Mouse (Mus musculus) embryonic fibroblast, embryonic 13.5 days (primary cell): ENCODE measurements around the gene Klhl6. TPM values are rescaled to one million over a fixed set of nuclear protein-coding genes. Genes with fewer than 3 reads are reported as not detected.

Source experiments
- H3K27ac ChIP-seq: 2 replicates; pipeline ENCODE4 v1.5.1; 2012; ENCODE audit warnings: low read length, control low read depth, inconsistent platforms; ENCODE audit not compliant: insufficient read depth
- H3K4me1 ChIP-seq: 2 replicates; pipeline ENCODE4 v1.6.1; 2011; ENCODE audit warnings: low read length; ENCODE audit not compliant: control insufficient read depth, insufficient read depth
- H3K4me3 ChIP-seq: 2 replicates; pipeline ENCODE4 v1.5.1; 2011; ENCODE audit warnings: mild to moderate bottlenecking, control low read depth, low read length; ENCODE audit not compliant: insufficient read depth
- CTCF ChIP-seq: IDR thresholded peaks from 2 replicates; pipeline ENCODE4 v1.5.1; 2011; ENCODE audit warnings: mild to moderate bottlenecking, control low read depth, low read length, moderate library complexity, borderline replicate concordance; ENCODE audit not compliant: insufficient read depth
- POLR2A ChIP-seq: IDR thresholded peaks from 2 replicates; pipeline ENCODE4 v1.6.1; 2011; ENCODE audit warnings: low read depth, mild to moderate bottlenecking, control low read depth, low read length, moderate library complexity
- polyA plus RNA-seq: library from polyadenylated mRNA; stranded (reverse); fragments of >200 nt; gene quantifications from 2 replicates; pipeline ENCODE4 v1.2.4, GENCODE M21; 2011; ENCODE audit warnings: low read depth; ENCODE audit not compliant: missing spikeins, insufficient read length

Gene Klhl6
- polyA plus RNA-seq, 1 experiment: 0.28 TPM

GRCm38 (mm10) chr16:19973480-19973879 lies 9.4 kb downstream of the Klhl6 start:
- H3K4me3 ChIP-seq: no peak overlapping the region
- no peaks in the 10 kb centered on the region for H3K4me1 ChIP-seq
- no peak overlapping the region for H3K27ac ChIP-seq
- TF ChIP-seq POLR2A (no peak), CTCF (no peak)

- no peak overlapping the region for H3K27ac ChIP-seq
- no peak for TF ChIP-seq POLR2A
- TF ChIP-seq CTCF: no peak
- no peak overlapping the region for H3K4me3 ChIP-seq
- no peaks in the 10 kb centered on the region for H3K4me1 ChIP-seq
These were observed 10.0 kb downstream of the Klhl6 start for GRCm38 (mm10) chr16:19972736-19973350.

GRCm38 (mm10) chr16:19969506-19969905 lies 13.3 kb downstream of the Klhl6 start:
- no peak for TF ChIP-seq CTCF
- no peak for TF ChIP-seq POLR2A
- H3K4me1 ChIP-seq: no peaks in the 10 kb centered on the region
- no peak overlapping the region for H3K27ac ChIP-seq
- H3K4me3 ChIP-seq: no peak overlapping the region

GRCm38 (mm10) chr16:19968666-19969065 lies 14.2 kb downstream of the Klhl6 start:
- Histone ChIP-seq H3K27ac (no peak overlapping the region), H3K4me3 (no peak overlapping the region), H3K4me1 (no peaks in the 10 kb centered on the region)
- no peak for TF ChIP-seq POLR2A
- no peak for TF ChIP-seq CTCF

- H3K4me1 ChIP-seq: no peaks in the 10 kb centered on the region
- TF ChIP-seq POLR2A (no peak), CTCF (no peak)
- H3K4me3 ChIP-seq: no peak overlapping the region
- no peak overlapping the region for H3K27ac ChIP-seq
These were observed 14.9 kb downstream of the Klhl6 start for GRCm38 (mm10) chr16:19967897-19968392.

GRCm38 (mm10) chr16:19966976-19967375 lies 15.9 kb downstream of the Klhl6 start:
- TF ChIP-seq CTCF: no peak
- TF ChIP-seq POLR2A: no peak
- no peak overlapping the region for H3K4me3 ChIP-seq
- H3K4me1 ChIP-seq: no peaks in the 10 kb centered on the region
- no peak overlapping the region for H3K27ac ChIP-seq

GRCm38 (mm10) chr16:19966437-19966836 lies 16.4 kb downstream of the Klhl6 start:
- Histone ChIP-seq H3K4me1 (no peaks in the 10 kb centered on the region), H3K4me3 (no peak overlapping the region), H3K27ac (no peak overlapping the region)
- TF ChIP-seq CTCF (no peak), POLR2A (no peak)

- TF ChIP-seq CTCF: no peak
- TF ChIP-seq POLR2A: no peak
- Histone ChIP-seq H3K27ac (no peak overlapping the region), H3K4me3 (no peak overlapping the region), H3K4me1 (no peaks in the 10 kb centered on the region)
These were observed 19.9 kb downstream of the Klhl6 start for GRCm38 (mm10) chr16:19962951-19963350.

GRCm38 (mm10) chr16:19961070-19961469 lies 21.8 kb downstream of the Klhl6 start:
- TF ChIP-seq CTCF (no peak), POLR2A (no peak)
- Histone ChIP-seq H3K27ac (no peak overlapping the region), H3K4me3 (no peak overlapping the region), H3K4me1 (no peaks in the 10 kb centered on the region)

- Histone ChIP-seq H3K27ac (no peak overlapping the region), H3K4me3 (no peak overlapping the region), H3K4me1 (no peaks in the 10 kb centered on the region)
- TF ChIP-seq POLR2A (no peak), CTCF (no peak)
These were observed 22.3 kb downstream of the Klhl6 start for GRCm38 (mm10) chr16:19960407-19961058.

- Histone ChIP-seq H3K4me3 (no peak overlapping the region), H3K4me1 (no peaks in the 10 kb centered on the region), H3K27ac (no peak overlapping the region)
- TF ChIP-seq POLR2A: no peak
- TF ChIP-seq CTCF: no peak
These were observed 25.8 kb downstream of the Klhl6 start for GRCm38 (mm10) chr16:19957051-19957450.
